Mouse (Mus musculus): Measurements from ENCODE around the gene Metap1d. TPM values are rescaled to one million over a fixed set of nuclear protein-coding genes. Genes with fewer than 3 reads are reported as not detected.

The Metap1d gene
- total RNA-seq, 4 experiments from 2014 or later, result 38.4 to 44.4 (median 40.9) TPM

- DNase-seq (ENCODE audit: low spot score), result no peak
Observed at GRCm38 (mm10) chr2:71526595-71527322, 73.7 kb downstream of the Metap1d start.

GRCm38 (mm10) chr2:71527323-71528013 is 74.4 kb downstream of the Metap1d start:
- DNase-seq (ENCODE audit: low spot score), result no peak

DNA sequence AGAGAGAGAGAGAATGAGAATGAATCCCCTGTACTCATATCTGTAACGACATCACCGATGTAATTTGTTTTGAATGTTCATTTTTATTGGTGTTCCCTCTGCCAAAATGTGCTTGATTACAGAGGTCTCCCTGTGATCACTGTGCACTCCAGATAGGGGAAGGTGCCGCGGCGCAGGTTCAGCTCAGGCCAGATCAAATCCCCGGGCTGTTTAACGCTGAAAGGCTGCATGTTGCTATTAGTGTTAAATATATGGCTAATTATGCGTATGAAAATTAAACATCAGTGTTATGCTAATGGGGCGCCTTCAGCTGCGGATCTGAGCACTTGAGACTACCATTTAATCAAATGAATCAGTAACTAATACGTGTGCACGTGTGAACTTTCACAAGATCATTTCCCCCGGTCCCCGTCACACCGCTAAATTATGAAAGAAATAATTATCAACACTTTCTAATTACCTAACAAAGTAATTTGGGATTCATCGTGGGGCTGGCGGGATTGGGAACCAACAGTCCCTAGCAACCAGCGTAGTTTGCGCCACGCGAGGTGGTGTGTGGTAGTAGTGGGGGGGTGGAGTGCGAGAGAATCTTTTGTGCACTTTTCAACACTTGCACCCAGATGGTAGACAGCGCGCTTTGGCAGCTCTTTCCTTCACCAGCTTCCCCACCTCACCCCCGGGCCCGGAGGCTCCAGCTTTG is 75.1 kb downstream of the Metap1d start, which contains the start of gene Dlx1:
TSS of gene Dlx1 (plus strand) at position 100 of the 700 bp plus-strand sequence.
- DNase-seq (ENCODE audit: low spot score), result no peak

- no peak for DNase-seq (ENCODE audit: low spot score)
Observed at GRCm38 (mm10) chr2:71528714-71529510, 75.8 kb downstream of the Metap1d start.

DNA sequence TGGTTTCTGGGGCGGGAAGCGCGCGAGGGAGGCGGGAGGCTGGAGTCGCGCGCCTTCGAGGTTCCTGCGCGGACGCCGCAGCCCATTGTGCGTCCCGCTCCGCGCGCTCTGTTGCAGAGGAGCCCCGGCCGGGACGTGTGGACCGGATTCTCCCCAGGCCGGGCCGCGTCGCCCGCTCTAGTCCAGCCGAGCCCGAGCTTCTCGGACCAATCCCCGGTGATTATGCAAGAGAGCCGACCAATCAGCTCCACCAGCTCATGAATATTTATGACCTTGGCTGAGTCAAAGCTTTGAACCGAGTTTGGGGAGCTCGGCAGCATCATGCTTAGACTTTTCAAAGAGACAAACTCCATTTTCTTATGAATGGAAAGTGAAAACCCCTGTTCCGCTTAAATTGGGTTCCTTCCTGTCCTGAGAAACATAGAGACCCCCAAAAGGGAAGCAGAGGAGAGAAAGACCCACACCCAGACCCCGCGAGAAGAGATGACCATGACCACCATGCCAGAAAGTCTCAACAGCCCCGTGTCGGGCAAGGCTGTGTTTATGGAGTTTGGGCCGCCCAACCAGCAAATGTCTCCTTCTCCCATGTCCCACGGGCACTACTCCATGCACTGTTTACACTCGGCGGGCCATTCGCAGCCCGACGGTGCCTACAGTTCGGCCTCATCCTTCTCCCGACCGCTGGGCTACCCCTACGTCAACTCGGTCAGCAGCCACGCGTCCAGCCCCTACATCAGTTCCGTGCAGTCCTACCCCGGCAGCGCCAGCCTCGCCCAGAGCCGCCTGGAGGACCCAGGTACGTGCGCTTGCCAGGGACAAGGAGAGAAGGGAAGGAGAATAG is 76.7 kb downstream of the Metap1d start:
- peak; percentile 79 for DNase-seq (ENCODE audit: low spot score)

- DNase-seq (ENCODE audit: low spot score), result no peak
Observed at GRCm38 (mm10) chr2:71530391-71531123, 77.5 kb downstream of the Metap1d start.

GRCm38 (mm10) chr2:71531124-71531590 is 78.1 kb downstream of the Metap1d start:
- no peak for DNase-seq (ENCODE audit: low spot score)

DNA sequence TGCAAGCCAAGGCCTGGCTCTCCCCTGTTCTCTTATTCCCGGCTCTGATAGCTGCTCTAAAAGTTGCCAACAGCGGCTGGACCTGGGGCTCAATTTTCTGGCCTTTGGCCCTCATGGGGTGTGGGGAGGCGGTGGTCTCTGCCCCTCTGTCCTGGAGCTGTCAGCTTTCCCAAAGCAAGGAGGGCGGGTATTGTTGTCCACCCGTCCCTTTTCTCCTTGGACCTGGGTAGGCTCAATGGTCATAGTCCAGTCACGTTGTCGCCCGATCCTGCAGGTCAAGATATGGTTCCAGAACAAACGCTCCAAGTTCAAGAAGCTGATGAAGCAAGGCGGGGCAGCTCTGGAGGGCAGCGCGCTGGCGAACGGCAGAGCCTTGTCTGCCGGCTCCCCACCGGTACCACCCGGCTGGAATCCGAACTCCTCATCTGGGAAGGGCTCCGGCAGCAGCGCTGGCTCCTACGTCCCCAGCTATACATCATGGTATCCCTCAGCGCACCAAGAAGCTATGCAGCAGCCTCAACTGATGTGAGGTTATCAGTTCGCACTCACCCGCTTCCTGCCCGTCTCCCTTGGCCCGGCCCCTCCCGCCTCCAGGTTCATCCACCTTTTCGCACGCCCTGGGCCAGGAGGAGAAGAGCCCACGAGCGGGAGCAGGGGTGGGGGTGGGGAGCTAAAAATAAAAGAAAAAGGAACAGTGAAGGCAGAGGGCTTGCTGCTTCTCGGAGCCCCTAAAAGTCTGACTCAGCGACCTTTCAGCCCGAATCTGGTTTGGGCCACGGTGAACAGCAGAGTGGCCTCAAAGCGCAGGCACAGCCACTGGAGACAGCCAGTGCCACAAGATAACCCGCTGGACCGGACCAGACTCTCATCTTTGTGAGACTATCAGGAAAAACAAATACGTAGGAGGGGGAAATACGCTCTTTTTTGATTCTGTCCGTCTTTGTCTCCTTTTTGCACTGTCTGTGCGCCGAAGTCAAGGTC is 79.2 kb downstream of the Metap1d start:
- no peak for DNase-seq (ENCODE audit: low spot score)

DNA sequence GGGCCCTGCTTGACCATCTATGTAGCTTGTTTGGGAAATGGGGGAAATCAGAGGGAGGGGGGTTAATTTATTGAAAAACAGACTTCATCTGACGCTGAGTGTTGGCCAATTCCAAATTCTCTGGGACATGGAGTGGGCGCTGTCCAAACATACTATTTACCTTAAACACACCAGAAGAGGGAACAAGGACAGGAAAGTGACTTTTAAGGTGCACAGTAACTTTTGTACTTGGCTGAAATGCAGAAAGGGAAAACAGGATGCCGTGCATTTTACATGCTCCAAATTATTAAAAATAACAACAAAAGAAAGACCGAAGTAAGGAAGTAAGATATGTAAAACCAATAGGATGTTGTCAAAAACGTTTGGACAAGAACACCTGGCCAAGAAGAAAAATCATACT is 80.0 kb downstream of the Metap1d start:
- no peak for DNase-seq (ENCODE audit: low spot score)

GRCm38 (mm10) chr2:71534242-71535052 is 81.4 kb downstream of the Metap1d start:
- DNase-seq (ENCODE audit: low spot score), result no peak

GRCm38 (mm10) chr2:71540611-71541417 is 87.7 kb downstream of the Metap1d start:
- no peak for DNase-seq (ENCODE audit: low spot score)

GRCm38 (mm10) chr2:71541418-71542226 is 88.5 kb downstream of the Metap1d start:
- no peak for DNase-seq (ENCODE audit: low spot score)

- DNase-seq (ENCODE audit: low spot score), result no peak
Observed at GRCm38 (mm10) chr2:71542227-71542815, 89.2 kb downstream of the Metap1d start.

- no peak for DNase-seq (ENCODE audit: low spot score)
Observed at GRCm38 (mm10) chr2:71542816-71543301, 89.8 kb downstream of the Metap1d start.

- DNase-seq (ENCODE audit: low spot score), result no peak
Observed at GRCm38 (mm10) chr2:71543531-71543930, 90.5 kb downstream of the Metap1d start.

Measured in heart, adult 8-10 months (tissue).